Mouse (Mus musculus): Measurements from ENCODE around the gene Nr1h3.
"Not testable (repeated sequence)": the region's sequence is repeated elsewhere in the genome, so short reads cannot be mapped to it uniquely, and the experiment has no call there.

Gene Nr1h3

GRCm38 (mm10) chr2:91202222-91202971 is at the start of gene Nr1h3, which contains the start of gene Acp2:
Gene Nr1h3 (minus strand): TSS chr2:91202834.
Gene Acp2 (plus strand): TSS chr2:91202885.
- peak; percentile 92 to 93 for DNase-seq (ENCODE audit: low spot score in 2 of 2)

- DNase-seq (ENCODE audit: low spot score in 2 of 2), result no peak
Measured at GRCm38 (mm10) chr2:91252001-91252400, 49.4 kb upstream of the Nr1h3 start.

- DNase-seq (ENCODE audit: low spot score in 2 of 2), result no peak
Measured at GRCm38 (mm10) chr2:91248366-91248765, 45.7 kb upstream of the Nr1h3 start.

DNA sequence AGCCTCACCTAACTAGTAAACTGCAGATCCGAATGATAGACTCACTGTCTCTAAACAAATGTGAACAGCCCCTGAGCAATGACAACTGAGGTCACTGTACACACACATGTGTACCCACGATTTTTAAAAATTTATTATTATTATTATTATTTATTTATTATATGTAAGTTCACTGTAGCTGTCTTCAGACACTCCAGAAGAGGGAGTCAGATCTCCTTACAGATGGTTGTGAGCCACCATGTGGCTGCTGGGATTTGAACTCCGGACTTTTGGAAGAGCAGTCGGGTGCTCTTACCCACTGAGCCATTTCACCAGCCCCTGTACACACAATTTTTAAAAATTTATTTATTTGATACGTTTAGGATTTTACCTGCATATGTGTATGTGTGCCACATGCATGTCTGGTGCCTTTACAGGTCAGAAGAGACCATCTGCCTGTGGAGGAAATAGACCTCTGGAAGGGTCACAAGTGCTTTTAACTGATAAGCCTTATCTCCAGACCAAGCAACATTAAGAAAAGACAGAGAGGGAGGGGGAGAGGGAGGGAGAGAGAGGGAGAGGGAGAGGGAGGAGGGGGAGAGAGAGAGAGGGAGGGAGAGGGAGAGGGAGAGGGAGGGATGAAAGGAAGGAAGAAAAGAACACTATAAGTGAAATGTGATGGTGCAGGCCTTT is 42.1 kb upstream of the Nr1h3 start:
- DNase-seq (ENCODE audit: low spot score in 2 of 2), result no peak

- peak; percentile 71 to 79 for DNase-seq (ENCODE audit: low spot score in 2 of 2)
Measured at GRCm38 (mm10) chr2:91243416-91243815, 40.8 kb upstream of the Nr1h3 start.

- no peak for DNase-seq (ENCODE audit: low spot score in 2 of 2)
Measured at GRCm38 (mm10) chr2:91242547-91242946, 39.9 kb upstream of the Nr1h3 start.

GRCm38 (mm10) chr2:91237511-91238080 is 35.0 kb upstream of the Nr1h3 start:
- DNase-seq (ENCODE audit: low spot score in 2 of 2), result not testable (repeated sequence)

DNA sequence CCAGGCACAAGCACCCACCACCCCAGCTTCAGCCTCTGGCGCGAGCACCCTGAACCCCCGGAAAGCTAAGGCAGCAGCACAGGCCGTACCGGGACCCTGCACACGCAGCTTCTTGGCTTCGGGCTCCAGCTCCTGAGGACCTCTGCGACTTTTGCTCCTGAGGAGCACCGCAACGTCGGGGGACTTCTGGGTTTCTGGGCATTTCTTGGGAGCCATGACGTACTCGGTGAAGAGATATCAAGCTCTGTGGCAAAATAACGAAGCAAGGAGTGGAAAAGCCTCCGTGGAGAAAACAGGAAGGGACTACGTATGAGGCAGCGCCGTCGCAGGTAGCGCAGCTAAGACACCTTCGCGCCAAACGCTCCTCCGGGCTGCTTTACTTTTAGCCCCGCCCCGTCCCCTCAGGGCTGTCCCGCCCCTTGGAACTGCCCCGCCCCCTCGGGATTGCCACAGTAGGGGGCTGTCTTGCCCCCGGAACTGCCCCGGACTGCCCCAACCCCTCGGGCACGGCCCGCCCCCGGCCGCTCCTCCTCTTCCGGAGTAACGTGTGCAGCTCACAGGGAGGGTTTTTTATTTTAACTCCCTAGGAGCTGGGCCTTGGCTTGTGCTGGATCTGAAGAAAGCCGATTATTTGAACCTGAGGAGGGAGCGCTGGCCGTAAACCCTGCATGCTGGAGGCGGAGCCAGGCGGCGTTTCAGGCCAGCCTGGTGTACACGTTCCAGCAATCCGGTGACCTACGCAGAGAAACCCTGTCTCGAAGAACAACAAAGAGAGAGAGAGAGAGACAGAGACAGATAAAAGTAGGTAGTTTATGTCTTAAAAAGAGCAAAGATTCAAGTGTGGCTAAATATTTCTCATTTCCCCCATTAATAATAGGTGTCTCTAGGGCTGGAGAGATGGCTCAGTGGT is 34.2 kb upstream of the Nr1h3 start, which contains the start of gene Ddb2:
Gene Ddb2, minus strand, starts transcription at position 382 of the 910 bp plus-strand sequence.
- DNase-seq (ENCODE audit: low spot score in 2 of 2), result peak; percentile 81 to 82

DNA sequence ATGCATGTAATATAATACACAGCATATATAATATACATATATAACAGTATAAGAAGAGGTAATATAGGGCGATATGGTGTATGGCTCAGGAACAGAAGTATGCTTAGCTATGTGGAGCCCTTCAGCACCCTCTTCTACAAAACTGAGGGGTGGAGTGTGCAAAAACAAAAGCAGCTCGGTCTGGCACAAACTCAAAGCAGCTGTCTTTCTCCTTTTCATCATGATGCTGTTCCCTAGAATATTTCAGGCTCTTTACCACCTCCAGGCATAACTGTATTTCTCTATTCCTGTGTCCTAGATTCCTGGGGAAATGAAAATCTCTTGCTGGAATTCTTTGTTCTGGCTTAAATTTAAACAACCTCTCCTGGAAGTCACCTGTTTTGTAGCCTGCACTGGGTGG is 27.1 kb upstream of the Nr1h3 start:
- DNase-seq (ENCODE audit: low spot score in 2 of 2), result peak; percentile 40 to 70

DNA sequence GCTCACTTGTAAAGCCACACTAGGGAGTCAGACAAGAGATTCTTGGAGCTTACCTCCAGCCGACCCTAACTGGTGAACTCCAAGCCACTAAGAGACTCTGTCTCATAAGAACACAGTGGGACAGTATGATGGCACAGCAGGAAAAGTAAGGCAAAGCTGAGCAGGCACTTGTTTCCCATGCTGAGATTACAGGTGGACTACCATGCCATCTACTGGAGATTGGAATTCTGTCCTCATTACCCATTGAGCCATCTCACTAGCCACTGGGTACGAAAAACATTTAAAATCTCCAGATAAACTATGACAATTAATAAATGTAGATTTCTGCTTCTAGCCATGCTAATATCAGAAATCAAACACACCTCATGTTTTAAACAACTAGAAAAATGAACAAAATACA is 21.0 kb upstream of the Nr1h3 start:
- no peak for DNase-seq (ENCODE audit: low spot score in 2 of 2)

GRCm38 (mm10) chr2:91220501-91220900 is 17.9 kb upstream of the Nr1h3 start:
- no peak for DNase-seq (ENCODE audit: low spot score in 2 of 2)

DNA sequence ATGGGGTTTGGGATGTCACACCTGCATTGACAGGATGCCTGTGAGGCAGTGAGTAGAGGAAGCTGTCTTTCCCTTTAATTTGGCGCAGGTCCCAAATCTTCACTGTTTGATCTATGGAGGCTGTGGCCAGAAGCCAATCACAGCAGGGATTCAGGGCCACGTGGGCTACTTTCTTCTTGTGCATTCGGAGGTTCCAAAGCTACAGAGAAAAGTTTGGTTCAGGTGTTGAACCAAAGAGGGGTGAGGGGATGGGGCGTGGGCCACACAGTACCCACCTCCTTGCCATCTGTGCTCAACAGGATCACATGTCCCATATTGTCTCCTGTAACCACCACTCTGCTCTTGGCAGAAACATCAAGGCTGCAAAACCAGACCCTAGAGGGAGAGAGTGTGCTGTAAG is 14.4 kb upstream of the Nr1h3 start:
- DNase-seq (ENCODE audit: low spot score in 2 of 2), result no peak

GRCm38 (mm10) chr2:91213311-91213710 is 10.7 kb upstream of the Nr1h3 start:
- no peak for DNase-seq (ENCODE audit: low spot score in 2 of 2)

- no peak for DNase-seq (ENCODE audit: low spot score in 2 of 2)
Measured at GRCm38 (mm10) chr2:91206254-91206775, 3.7 kb upstream of the Nr1h3 start.

DNA sequence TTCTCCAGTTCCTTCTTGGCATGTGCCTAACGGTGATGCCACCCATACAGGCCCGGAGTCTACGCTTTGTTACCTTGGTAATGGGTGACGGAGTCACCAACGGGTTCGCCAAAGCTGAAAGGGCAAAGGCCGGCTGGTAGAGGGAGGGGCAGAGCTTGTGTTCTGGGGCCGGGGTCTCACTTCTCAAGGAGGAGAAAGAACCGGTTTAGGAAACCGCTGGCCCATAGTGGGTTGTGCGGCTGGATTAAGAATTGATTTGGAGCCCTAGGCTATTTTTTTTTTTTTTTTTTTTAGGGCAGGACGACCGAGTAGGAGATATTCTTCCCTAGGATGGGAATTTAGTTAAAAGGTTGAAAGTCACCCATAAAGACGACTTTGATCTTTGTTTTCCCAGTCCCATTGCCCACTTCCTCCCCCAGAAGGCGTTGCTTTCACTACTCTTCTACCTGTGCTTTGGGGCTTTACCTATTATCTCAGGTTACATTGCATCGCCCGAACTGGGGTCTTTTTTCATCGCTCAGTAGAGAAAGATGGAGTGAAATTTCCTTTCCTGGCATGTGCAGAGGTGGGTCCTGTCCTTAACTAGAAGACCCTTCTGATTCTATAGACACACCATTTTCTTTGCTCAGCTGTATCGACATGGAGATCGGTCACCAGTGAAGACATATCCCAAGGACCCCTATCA is 480 bp upstream of the Nr1h3 start:
- DNase-seq (ENCODE audit: low spot score in 2 of 2), result no peak

DNA sequence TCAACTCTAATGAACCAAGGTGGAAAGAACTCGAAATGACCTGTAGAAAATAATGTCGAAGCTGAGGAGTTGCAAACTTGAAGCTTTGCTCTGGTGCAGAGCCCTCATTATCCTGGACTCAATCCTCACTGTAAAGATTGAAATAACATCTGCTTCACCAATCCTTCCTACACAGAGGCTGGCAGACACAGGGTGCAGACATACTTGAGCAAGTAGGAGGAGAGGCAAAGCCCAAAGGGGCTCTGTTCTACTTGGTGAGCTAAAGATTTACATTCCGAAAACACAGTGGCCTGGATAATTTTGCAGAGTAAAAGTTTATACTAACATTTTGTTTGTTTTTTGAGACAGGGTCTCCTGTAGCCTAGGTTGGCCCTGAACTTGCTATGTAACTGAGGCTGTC is 3.7 kb downstream of the Nr1h3 start:
- DNase-seq (ENCODE audit: low spot score in 2 of 2), result no peak

GRCm38 (mm10) chr2:91196577-91197001 is 6.0 kb downstream of the Nr1h3 start:
- peak in 1 of 2 experiments; percentile 51 for DNase-seq (ENCODE audit: low spot score in 2 of 2)

DNA sequence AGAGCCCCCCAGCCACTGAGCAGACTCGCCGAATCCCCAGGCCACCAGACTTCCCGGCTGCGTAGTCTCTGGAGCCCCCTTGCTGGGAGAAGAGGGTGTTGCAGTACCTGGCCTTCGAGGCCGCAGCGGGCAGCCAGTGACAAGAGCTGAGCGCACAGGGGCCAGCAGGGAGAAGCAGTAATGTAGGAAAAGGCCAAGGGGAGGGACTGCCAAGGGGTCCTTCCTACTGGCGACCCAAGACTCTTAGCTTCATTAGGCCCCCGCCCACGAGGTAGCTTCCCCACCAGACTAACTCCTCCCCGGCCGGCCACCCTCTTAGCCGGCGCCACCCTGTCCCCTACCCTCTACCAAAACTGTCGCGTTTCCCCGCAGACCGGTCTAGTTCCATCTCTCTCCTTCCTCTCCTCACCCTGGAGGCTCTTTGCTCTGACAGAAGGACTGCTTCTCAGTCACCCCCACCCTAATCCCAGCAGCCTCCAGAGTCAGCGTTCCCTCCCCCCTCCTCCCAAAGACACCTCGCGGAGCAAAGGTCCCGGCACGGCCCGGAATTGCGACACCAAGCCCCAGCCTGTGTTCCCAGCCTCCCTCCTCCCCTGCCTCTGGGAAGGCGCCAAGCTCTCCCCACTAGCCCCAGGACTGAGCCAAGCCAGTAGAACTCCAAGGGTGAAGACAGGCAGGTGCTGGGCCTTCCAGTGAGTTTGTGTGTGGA is 7.9 kb downstream of the Nr1h3 start:
- no peak for DNase-seq (ENCODE audit: low spot score in 2 of 2)

GRCm38 (mm10) chr2:91190501-91190900 is 12.1 kb downstream of the Nr1h3 start:
- DNase-seq (ENCODE audit: low spot score in 2 of 2), result no peak

GRCm38 (mm10) chr2:91187431-91187830 is 15.2 kb downstream of the Nr1h3 start:
- peak; percentile 40 to 62 for DNase-seq (ENCODE audit: low spot score in 2 of 2)

All from right cerebral cortex, postnatal 36 days (tissue).